Mouse (Mus musculus) common myeloid progenitor, adult 5-6 weeks (primary cell): Measurements from ENCODE around the gene Usp2. TPM values are rescaled to one million over a fixed set of nuclear protein-coding genes. Genes with fewer than 3 reads are reported as not detected.

Experiments
- ATAC-seq: replicated peaks from 2 replicates; pipeline ENCODE4 v1.8.0; 2016; ENCODE audit warnings: low read depth, mild to moderate bottlenecking, moderate TSS enrichment, inconsistent platforms; ENCODE audit not compliant: poor library complexity, severe bottlenecking
- total RNA-seq: library from RNA; stranded (forward); fragments of 200-1000, 187-1606 nt; gene quantifications from 2 replicates; pipeline ENCODE4 v1.2.3, GENCODE M21; 2017

Usp2 gene
- total RNA-seq, 1 experiment from 2014 or later: 3.8 TPM

DNA sequence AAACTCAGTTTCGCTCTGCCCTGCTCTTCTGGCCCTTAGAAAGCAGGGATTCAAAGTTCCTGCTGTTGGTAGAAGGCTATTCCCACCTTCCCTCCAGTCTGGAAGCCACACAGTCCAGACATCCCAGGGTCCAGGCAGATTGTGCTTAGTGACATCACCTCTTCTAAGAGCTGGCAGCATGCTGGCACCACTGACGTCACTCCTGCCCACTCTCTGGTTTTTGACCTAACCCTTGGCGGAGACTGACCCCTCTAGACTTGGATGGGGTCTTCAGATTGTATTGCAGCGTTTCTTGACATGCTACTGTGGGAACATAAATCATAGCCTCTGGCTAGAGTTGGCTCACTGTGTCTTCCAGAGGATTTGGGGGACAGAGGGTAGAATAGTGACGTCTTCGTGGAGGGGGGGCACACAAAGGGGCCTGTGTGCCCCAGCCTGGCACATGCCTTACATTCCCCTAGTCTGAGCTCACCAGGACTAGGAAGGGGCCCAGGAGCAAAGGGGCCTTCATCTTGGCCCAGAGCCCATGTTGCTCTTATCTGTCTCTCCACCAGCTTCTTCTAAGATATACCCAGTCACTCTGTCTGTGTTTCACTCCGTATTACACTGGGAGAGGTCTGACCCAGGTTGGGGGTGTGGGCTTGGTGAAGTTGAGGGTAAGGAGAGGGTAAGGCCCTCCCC is 69.0 kb downstream of the Usp2 start:
- 0 out of 2 replicates have a peak, but pooled peaks have one; percentile 22 for ATAC-seq

DNA sequence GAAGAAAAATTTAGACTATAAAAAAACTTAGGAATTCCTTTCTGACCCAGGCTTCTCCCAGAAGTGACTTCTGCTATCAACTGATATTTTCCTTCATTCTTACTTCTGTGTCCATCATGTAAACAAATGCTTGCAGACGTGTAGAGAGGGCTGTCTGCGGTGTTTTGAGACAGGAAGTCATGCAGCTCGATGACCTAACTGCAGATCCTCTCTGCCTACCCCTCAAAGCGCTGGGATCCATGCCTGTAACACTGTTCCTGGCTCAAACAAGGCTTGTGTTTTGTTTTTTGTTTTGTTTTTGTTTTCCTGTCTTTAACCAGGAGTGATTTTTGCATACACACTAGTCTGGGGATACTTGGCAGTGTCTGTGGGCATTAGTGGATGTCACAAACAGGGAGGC is 71.0 kb downstream of the Usp2 start:
- ATAC-seq: no peak

GRCm38 (mm10) chr9:44141951-44142350 is 75.1 kb downstream of the Usp2 start:
- ATAC-seq: no peak

DNA sequence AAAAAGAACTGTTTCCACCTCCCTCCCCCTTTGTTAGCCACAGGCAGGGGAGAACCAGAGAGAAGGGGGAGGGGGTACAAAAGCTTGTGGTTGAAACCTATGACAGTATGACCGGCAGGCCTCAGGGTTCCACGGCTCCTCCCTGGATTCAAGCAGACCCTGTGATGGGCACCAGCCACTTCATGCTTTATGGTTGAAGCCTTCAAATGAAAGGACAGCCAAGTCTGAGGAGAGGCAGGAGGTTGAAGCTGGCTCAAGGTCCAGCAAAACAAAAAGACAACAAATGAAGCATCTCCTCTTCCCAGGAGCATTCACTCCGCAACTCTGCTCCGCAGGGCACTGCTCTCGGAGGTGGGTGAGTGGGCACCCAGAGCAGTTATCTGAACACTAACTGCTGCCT is 76.6 kb downstream of the Usp2 start:
- no peak for ATAC-seq

GRCm38 (mm10) chr9:44144023-44144717 is 77.3 kb downstream of the Usp2 start:
- ATAC-seq: no peak

- no peak for ATAC-seq
Observed at GRCm38 (mm10) chr9:44144718-44145060, 77.9 kb downstream of the Usp2 start.

Other genes with a start within 250 kb of the Usp2 start
- gene Thy1, start 23.6 kb upstream of the Usp2 start, total RNA-seq: 0.78 and 4.3 TPM in 2 replicates
- gene Mfrp, start 34.7 kb downstream of the Usp2 start, total RNA-seq: not detected in 2 replicates
- not detected in 2 replicates for gene C1qtnf5, start 40.2 kb downstream of the Usp2 start, total RNA-seq
- not detected in 2 replicates for gene Gm49380, start 46.5 kb downstream of the Usp2 start, total RNA-seq
- gene Rnf26, start 46.5 kb downstream of the Usp2 start, total RNA-seq: 19.3 and 21.8 TPM in 2 replicates
- 0.15 and 2.6 TPM in 2 replicates for gene Mcam, start 67.4 kb downstream of the Usp2 start, total RNA-seq
- 27.7 and 32.7 TPM in 2 replicates for gene Cbl, start 167.0 kb downstream of the Usp2 start, total RNA-seq
- not detected in 2 replicates for gene Ccdc153, start 173.7 kb downstream of the Usp2 start, total RNA-seq
- gene Pdzd3, start 184.4 kb downstream of the Usp2 start, total RNA-seq: 0.58 TPM in 1 of 2 replicates, not detected in the other
- 1.6 and 3.4 TPM in 2 replicates for gene Nlrx1, start 201.6 kb downstream of the Usp2 start, total RNA-seq
- 4.2 and 4.8 TPM in 2 replicates for gene Abcg4, start 221.6 kb downstream of the Usp2 start, total RNA-seq
- gene Hinfp, start 238.7 kb downstream of the Usp2 start, total RNA-seq: 10.6 and 12.1 TPM in 2 replicates